Comparison of ENCODE assay signal across 10 mouse cellular contexts in the genomic region with DNA sequence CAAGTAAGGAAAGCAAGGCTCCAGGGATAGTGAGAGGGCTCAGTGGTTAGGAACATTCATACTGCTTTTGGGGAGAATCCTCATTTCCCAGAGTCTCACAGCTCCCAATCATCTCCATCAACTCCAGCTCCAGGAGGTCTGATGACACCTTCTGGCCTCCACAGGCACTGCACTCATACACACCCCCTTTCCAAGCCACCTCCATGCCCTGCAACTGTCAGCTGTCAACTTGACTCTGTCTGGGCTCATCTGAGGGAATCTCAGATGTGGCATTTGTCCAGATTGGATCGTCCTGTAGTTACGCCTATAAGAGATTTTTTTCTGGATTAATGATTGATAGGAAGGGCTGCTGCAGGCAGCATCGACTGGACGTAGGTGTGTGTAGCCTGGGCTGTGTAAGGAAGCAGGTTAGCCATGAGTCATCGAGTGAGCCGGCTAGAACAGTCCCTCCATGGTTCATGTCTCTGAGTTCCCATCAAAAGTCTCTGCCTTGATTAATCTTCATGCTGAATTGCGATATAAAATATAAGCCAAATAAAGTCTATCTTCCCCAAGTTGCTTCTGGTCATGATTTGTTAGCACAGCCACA. TPM values are rescaled to one million over a fixed set of nuclear protein-coding genes. Genes with fewer than 3 reads are reported as not detected.
A peak's percentile ranks its signal among the peaks of the same experiment; 100 is the strongest.
DNase-seq lines count a peak whose midpoint lies in the region; ATAC-seq and TF ChIP-seq lines count a peak whose summit lies in the region.
"Had no signal": no experiment of that assay in that cellular context is flagged by ENCODE, and none has a peak within 500 bp of the region (broad histone marks: within the 10 kb centered on the region; RNA-seq: fewer than 3 reads in every experiment).

No protein-coding gene starts in this region.

- WGBS in kidney, adult 2 months = 50% methylated on average over 7 of the region's 7 CpGs
- 58% methylated on average over 7 of the region's 7 CpGs for WGBS in kidney, embryonic 16.5 days
- 73% methylated on average over 7 of the region's 7 CpGs for WGBS in heart, embryonic 12.5 days

- no peak overlapping the region for H3K4me2 ChIP-seq in kidney, embryonic 16.5 days (replicated peaks; ENCODE audit: low read depth, low read length)
- H3K4me2 ChIP-seq in heart, embryonic 12.5 days = no peak overlapping the region

- ATAC-seq in kidney, embryonic 16.5 days (ENCODE audit: low FRiP score, low TSS enrichment) = peak; percentile 47; the same call in 1 of the 2 replicates
- no peak for ATAC-seq in heart, embryonic 12.5 days (ENCODE audit: insufficient number of reproducible peaks, low FRiP score)

- H3K4me3 ChIP-seq in kidney, adult 2 months (ENCODE audit: insufficient read depth, low read depth, low read length) = no peak overlapping the region
- H3K4me3 ChIP-seq in E14TG2a.4 (replicated peaks; ENCODE audit: low read length) = no peak overlapping the region
- no peak overlapping the region for H3K4me3 ChIP-seq in kidney, embryonic 16.5 days (ENCODE audit: low read length)
- H3K4me3 ChIP-seq in heart, embryonic 12.5 days = no peak overlapping the region

- H3K36me3 ChIP-seq in kidney, adult 2 months (ENCODE audit: control insufficient read depth, insufficient read depth, low read length) = no peaks in the 10 kb centered on the region
- no peaks in the 10 kb centered on the region for H3K36me3 ChIP-seq in E14TG2a.4 (ENCODE audit: insufficient read depth, low read length)
- H3K36me3 ChIP-seq in kidney, embryonic 16.5 days (ENCODE audit: insufficient read depth, low read length) = no peaks in the 10 kb centered on the region
- peaks cover 3% of the 10 kb centered on the region; the same call in 1 of the 2 replicates for H3K36me3 ChIP-seq in heart, embryonic 12.5 days

- H3K27me3 ChIP-seq in kidney, adult 2 months (replicated peaks; ENCODE audit: control insufficient read depth, insufficient read depth, low read length) = no peaks in the 10 kb centered on the region
- no peaks in the 10 kb centered on the region for H3K27me3 ChIP-seq in E14TG2a.4 (ENCODE audit: insufficient read depth, low read length)
- no peaks in the 10 kb centered on the region for H3K27me3 ChIP-seq in kidney, embryonic 16.5 days (ENCODE audit: insufficient read depth, low read length)
- H3K27me3 ChIP-seq in heart, embryonic 12.5 days (replicated peaks) = peaks cover 18% of the 10 kb centered on the region

- H3K4me1 ChIP-seq in kidney, adult 2 months (ENCODE audit: control insufficient read depth, insufficient read depth, low read length) = no peaks in the 10 kb centered on the region
- H3K4me1 ChIP-seq in E14TG2a.4 (replicated peaks; ENCODE audit: low read depth, low read length) = peaks cover 73% of the 10 kb centered on the region
- H3K4me1 ChIP-seq in kidney, embryonic 16.5 days (ENCODE audit: insufficient read depth, low read length) = peaks cover 11% of the 10 kb centered on the region
- H3K4me1 ChIP-seq in heart, embryonic 12.5 days (replicated peaks) = peaks cover 2% of the 10 kb centered on the region; the same call in 1 of the 2 replicates

- H3K9me3 ChIP-seq in E14TG2a.4 (ENCODE audit: low read length) = no peaks in the 10 kb centered on the region
- no peaks in the 10 kb centered on the region for H3K9me3 ChIP-seq in kidney, embryonic 16.5 days (ENCODE audit: low read length)
- H3K9me3 ChIP-seq in heart, embryonic 12.5 days (replicated peaks) = no peaks in the 10 kb centered on the region

- TF ChIP-seq POLR2A in kidney, adult 2 months (IDR thresholded peaks at IDR 0.05; ENCODE audit: low read depth, low read length) = no peak

- no peak overlapping the region for H3K27ac ChIP-seq in kidney, adult 2 months (ENCODE audit: insufficient read depth, low read depth, low read length)
- H3K27ac ChIP-seq in kidney, embryonic 16.5 days (ENCODE audit: low read length) = no peak overlapping the region
- no peak overlapping the region for H3K27ac ChIP-seq in heart, embryonic 12.5 days (ENCODE audit: poor library complexity, severe bottlenecking)

- H3K9ac ChIP-seq in kidney, embryonic 16.5 days (replicated peaks; ENCODE audit: low read length) = no peak overlapping the region
- H3K9ac ChIP-seq in heart, embryonic 12.5 days = no peak overlapping the region

- peak; percentile 66 for TF ChIP-seq CTCF in kidney, adult 2 months (conservative IDR thresholded peaks at IDR 0.05; ENCODE audit: insufficient read depth, insufficient read length, low read depth, low read length)
- peak; percentile 62 for TF ChIP-seq CTCF in E14TG2a.4 (conservative IDR thresholded peaks at IDR 0.05; ENCODE audit: low read length)

- DNase-seq in kidney, adult 2 months = peak; percentile 8
- DNase-seq in kidney, adult 11 months = no peak
- peak; percentile 26 for DNase-seq in adipocyte (ENCODE audit: low spot score)
- no peak for DNase-seq in cerebellum, adult 9-10 months
- DNase-seq in heart, postnatal 25 days (ENCODE audit: low spot score) = no peak
- DNase-seq: cerebellum, adult 11-12 months; thymus, adult 2 months had no signal

- intact Hi-C loops in heart, postnatal 25 days (cut with DNase I) = no loop called here

RNA-seq across cellular contexts. Expression of gene Fam19a4, which starts 44.1 kb away (rescaled TPM):
- not detected in 2 replicates for polyA plus RNA-seq in kidney, adult 2 months (2012; rRNA removed)
- 0.59 and 0.77 TPM in 2 replicates for polyA plus RNA-seq in kidney, embryonic 16.5 days (2015; fragmentation: Nextera tagmentation; extraction: Ambion mirVana)
- not detected for total RNA-seq in heart, postnatal 25 days (2021)
- 0.08 TPM in 1 of 2 replicates, not detected in the other for polyA plus RNA-seq in heart, embryonic 12.5 days (2016; fragmentation: Nextera tagmentation; extraction: Ambion mirVana)

RNA-seq across cellular contexts. Expression of gene Eogt, which starts 44.6 kb away (rescaled TPM):
- polyA plus RNA-seq in kidney, adult 2 months (2012; rRNA removed) = 12.8 and 13.9 TPM in 2 replicates
- 22.9 and 24.5 TPM in 2 replicates for polyA plus RNA-seq in kidney, embryonic 16.5 days (2015; fragmentation: Nextera tagmentation; extraction: Ambion mirVana)
- 10 to 100 TPM; 13.3 to 14.8 TPM for total RNA-seq in heart, postnatal 25 days (2021)
- polyA plus RNA-seq in heart, embryonic 12.5 days (2016; fragmentation: Nextera tagmentation; extraction: Ambion mirVana) = 15.1 and 17.1 TPM in 2 replicates

Comparison
In these comparisons a context has a peak if more than half of its experiments do, and no peak if none do; other contexts are left out.
1. DNase-seq: peak in kidney, adult 2 months (single experiment) and adipocyte (single experiment); none in kidney, adult 11 months (single experiment), cerebellum, adult 9-10 months (single experiment) and heart, postnatal 25 days (single experiment).